Mouse (Mus musculus): ENCODE measurements around the gene Xrcc1. TPM values are rescaled to one million over a fixed set of nuclear protein-coding genes. Genes with fewer than 3 reads are reported as not detected.
"Not testable (repeated sequence)": the region's sequence is repeated elsewhere in the genome, so short reads cannot be mapped to it uniquely, and the experiment has no call there.

Xrcc1 gene
- polyA plus RNA-seq, 1 experiment from 2014 or later = 132 TPM

DNA sequence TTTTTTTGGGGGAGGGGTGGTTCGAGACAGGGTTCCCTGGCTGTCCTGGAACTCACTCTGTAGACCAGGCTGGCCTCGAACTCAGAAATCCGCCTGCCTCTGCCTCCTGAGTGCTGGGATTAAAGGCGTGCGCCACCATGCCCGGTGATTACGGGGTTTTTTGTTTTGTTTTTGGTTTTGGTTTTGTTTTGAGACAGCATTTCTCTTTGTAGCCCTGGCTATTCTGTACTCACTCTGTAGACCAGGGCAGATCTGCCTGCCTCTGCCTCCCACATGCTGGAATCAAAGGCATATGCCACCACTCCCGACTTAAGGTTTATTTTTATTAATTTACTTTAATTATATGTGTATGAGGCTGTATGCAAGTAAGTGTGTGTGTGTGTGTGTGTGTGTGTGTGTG lies 72.3 kb downstream of the Xrcc1 start:
- not testable (repeated sequence) for DNase-seq (ENCODE audit: low spot score)

DNA sequence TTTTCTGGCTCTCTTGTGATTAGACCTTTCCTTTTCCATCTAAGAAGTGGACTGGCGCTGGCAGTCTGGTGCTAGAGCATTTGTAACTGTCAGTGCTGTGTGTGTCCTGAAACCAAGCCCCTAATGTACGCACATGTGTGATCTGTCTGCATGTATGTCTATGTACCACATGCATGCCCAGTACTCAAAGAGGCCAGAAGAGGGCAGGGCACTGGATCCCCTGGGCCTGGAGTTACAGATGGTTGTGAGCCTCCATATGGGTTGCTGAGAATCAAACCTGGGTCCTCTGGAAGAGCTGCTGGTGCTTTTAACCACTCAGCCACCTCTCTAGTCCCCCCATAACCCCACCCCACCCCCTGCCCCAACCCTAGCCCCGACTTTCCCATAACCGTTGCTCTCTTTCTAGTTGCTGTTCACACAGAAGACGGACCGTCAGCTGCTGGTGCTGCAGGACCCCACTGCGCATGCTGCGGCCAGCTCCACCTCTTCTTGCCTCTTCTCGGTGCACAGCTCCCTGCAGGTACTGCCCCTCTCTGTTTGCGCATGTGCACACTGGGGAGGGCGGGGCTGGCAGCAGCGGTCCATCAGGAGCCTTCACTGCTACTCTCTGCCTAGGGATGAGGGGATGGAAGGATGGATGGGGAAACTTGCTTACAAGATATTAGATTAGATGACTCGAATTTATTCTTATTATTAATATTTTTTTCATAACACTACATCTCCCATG lies 73.7 kb downstream of the Xrcc1 start:
- 0 out of 2 replicates have a peak, but pooled peaks cover 6% of the 10 kb centered on the region for H3K4me1 ChIP-seq (replicated peaks)
- peaks cover 7% of the 10 kb centered on the region; the same call in 1 of the 2 replicates for H3K9me3 ChIP-seq
- 52% methylated on average over 13 of the region's 13 CpGs for WGBS
- no peaks in the 10 kb centered on the region for H3K36me3 ChIP-seq
- no peak overlapping the region for H3K27ac ChIP-seq
- no peak for DNase-seq (ENCODE audit: low spot score)
- peaks cover 28% of the 10 kb centered on the region for H3K27me3 ChIP-seq (ENCODE audit: insufficient read depth, poor library complexity, severe bottlenecking)
- H3K4me3 ChIP-seq = no peak overlapping the region

More for the DNA sequence above, 72.3 kb downstream of the Xrcc1 start:
- H3K27me3 ChIP-seq (ENCODE audit: insufficient read depth, poor library complexity, severe bottlenecking) = peaks cover 34% of the 10 kb centered on the region
- H3K36me3 ChIP-seq; H3K4me1 ChIP-seq (replicated peaks); H3K27ac ChIP-seq; H3K9me3 ChIP-seq; H3K4me3 ChIP-seq: not testable (repeated sequence)
- WGBS = 87% methylated on average over 8 of the region's 8 CpGs

DNA sequence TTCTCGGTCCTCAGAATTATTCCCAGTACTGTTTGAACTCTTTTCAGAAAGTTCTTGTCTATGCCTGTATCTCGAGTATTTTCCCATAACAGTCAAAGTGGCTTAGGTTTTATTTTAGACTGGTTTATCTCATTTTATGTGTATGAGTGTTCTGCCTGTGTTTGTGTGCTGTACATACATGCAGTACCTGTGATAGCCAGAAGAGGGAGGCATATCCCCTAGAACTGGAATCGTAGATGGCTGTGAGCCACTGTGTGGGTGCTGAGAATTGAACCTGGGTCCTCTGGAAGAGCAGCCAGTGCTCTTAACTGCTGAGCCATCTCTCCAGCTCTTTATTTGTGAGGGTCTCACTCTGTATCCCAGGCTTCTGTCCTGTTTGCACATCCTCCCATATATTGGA lies 75.1 kb downstream of the Xrcc1 start:
- Histone ChIP-seq H3K4me1 (replicated peaks) (peaks cover 12% of the 10 kb centered on the region; the same call in 1 of the 2 replicates), H3K9me3 (peaks cover 7% of the 10 kb centered on the region; the same call in 1 of the 2 replicates), H3K27me3 (ENCODE audit: insufficient read depth, poor library complexity, severe bottlenecking) (peaks cover 33% of the 10 kb centered on the region), H3K4me3 (no peak overlapping the region), H3K36me3 (no peaks in the 10 kb centered on the region), H3K27ac (no peak overlapping the region)
- DNase-seq (ENCODE audit: low spot score) = no peak
- 85% methylated on average over 3 of the region's 3 CpGs for WGBS

GRCm38 (mm10) chr7:24622967-24623366 lies 76.9 kb downstream of the Xrcc1 start:
- 83% methylated on average over 6 of the region's 6 CpGs for WGBS
- DNase-seq (ENCODE audit: low spot score) = no peak
- no peak overlapping the region for H3K27ac ChIP-seq
- H3K4me3 ChIP-seq = no peak overlapping the region
- H3K27me3 ChIP-seq (ENCODE audit: insufficient read depth, poor library complexity, severe bottlenecking) = peaks cover 46% of the 10 kb centered on the region
- H3K9me3 ChIP-seq = peaks cover 7% of the 10 kb centered on the region; the same call in 1 of the 2 replicates
- peaks cover 17% of the 10 kb centered on the region; the same call in 1 of the 2 replicates for H3K4me1 ChIP-seq (replicated peaks)
- H3K36me3 ChIP-seq = no peaks in the 10 kb centered on the region

Other genes with a start within 250 kb of the Xrcc1 start
- gene Zfp61, start 245.1 kb upstream of the Xrcc1 start, polyA plus RNA-seq (2016; fragmentation: Nextera tagmentation; extraction: Ambion mirVana) = 35.4 and 40.3 TPM in 2 replicates
- gene Zfp94, start 229.6 kb upstream of the Xrcc1 start, polyA plus RNA-seq (2016; fragmentation: Nextera tagmentation; extraction: Ambion mirVana) = 10.8 and 13.2 TPM in 2 replicates
- gene Tescl, start 212.4 kb upstream of the Xrcc1 start, polyA plus RNA-seq (2016; fragmentation: Nextera tagmentation; extraction: Ambion mirVana) = 0.25 TPM in 1 of 2 replicates, not detected in the other
- gene Lypd5, start 197.1 kb upstream of the Xrcc1 start, polyA plus RNA-seq (2016; fragmentation: Nextera tagmentation; extraction: Ambion mirVana) = not detected in 2 replicates
- gene Kcnn4, start 176.0 kb upstream of the Xrcc1 start, polyA plus RNA-seq (2016; fragmentation: Nextera tagmentation; extraction: Ambion mirVana) = 3.9 and 4.2 TPM in 2 replicates
- 27.4 and 32.7 TPM in 2 replicates for gene Smg9, start 146.7 kb upstream of the Xrcc1 start, polyA plus RNA-seq (2016; fragmentation: Nextera tagmentation; extraction: Ambion mirVana)
- not detected in 2 replicates for gene Irgc1, start 94.0 kb upstream of the Xrcc1 start, polyA plus RNA-seq (2016; fragmentation: Nextera tagmentation; extraction: Ambion mirVana)
- gene Plaur, start 83.8 kb upstream of the Xrcc1 start, polyA plus RNA-seq (2016; fragmentation: Nextera tagmentation; extraction: Ambion mirVana) = 0.77 and 1.9 TPM in 2 replicates
- 12.1 and 38.6 TPM in 2 replicates for gene Cadm4, start 64.3 kb upstream of the Xrcc1 start, polyA plus RNA-seq (2016; fragmentation: Nextera tagmentation; extraction: Ambion mirVana)
- gene Zfp428, start 39.3 kb upstream of the Xrcc1 start, polyA plus RNA-seq (2016; fragmentation: Nextera tagmentation; extraction: Ambion mirVana) = 109 and 150 TPM in 2 replicates
- 1.1 TPM in 2 replicates for gene AC161166.1, start 33.8 kb upstream of the Xrcc1 start, polyA plus RNA-seq (2016; fragmentation: Nextera tagmentation; extraction: Ambion mirVana)
- 10.7 and 14.9 TPM in 2 replicates for gene Irgq, start 15.6 kb upstream of the Xrcc1 start, polyA plus RNA-seq (2016; fragmentation: Nextera tagmentation; extraction: Ambion mirVana)
- 0.26 TPM in 1 of 2 replicates, not detected in the other for gene Pinlyp, start 171 bp upstream of the Xrcc1 start, polyA plus RNA-seq (2016; fragmentation: Nextera tagmentation; extraction: Ambion mirVana)
- 22.2 and 23.2 TPM in 2 replicates for gene Ethe1, start 41.3 kb downstream of the Xrcc1 start, polyA plus RNA-seq (2016; fragmentation: Nextera tagmentation; extraction: Ambion mirVana)
- gene Zfp575, start 41.4 kb downstream of the Xrcc1 start, polyA plus RNA-seq (2016; fragmentation: Nextera tagmentation; extraction: Ambion mirVana) = 2.0 and 3.2 TPM in 2 replicates
- gene Phldb3, start 64.5 kb downstream of the Xrcc1 start, polyA plus RNA-seq (2016; fragmentation: Nextera tagmentation; extraction: Ambion mirVana) = not detected in 2 replicates
- gene Lypd3, start 90.3 kb downstream of the Xrcc1 start, polyA plus RNA-seq (2016; fragmentation: Nextera tagmentation; extraction: Ambion mirVana) = 0.47 and 2.1 TPM in 2 replicates
- not detected in 2 replicates for gene Tex101, start 130.4 kb downstream of the Xrcc1 start, polyA plus RNA-seq (2016; fragmentation: Nextera tagmentation; extraction: Ambion mirVana)
- gene BC049730, start 163.0 kb downstream of the Xrcc1 start, polyA plus RNA-seq (2016; fragmentation: Nextera tagmentation; extraction: Ambion mirVana) = not detected in 2 replicates
- gene Gm4763, start 180.6 kb downstream of the Xrcc1 start, polyA plus RNA-seq (2016; fragmentation: Nextera tagmentation; extraction: Ambion mirVana) = not detected in 2 replicates
- not detected in 2 replicates for gene Cd177, start 214.0 kb downstream of the Xrcc1 start, polyA plus RNA-seq (2016; fragmentation: Nextera tagmentation; extraction: Ambion mirVana)
- 0.21 TPM in 1 of 2 replicates, not detected in the other for gene Ceacam10, start 230.9 kb downstream of the Xrcc1 start, polyA plus RNA-seq (2016; fragmentation: Nextera tagmentation; extraction: Ambion mirVana)

Measured in hindbrain, embryonic 10.5 days (tissue).